Mouse (Mus musculus) heart, embryonic 11.5 days (tissue): ENCODE measurements at regions not wholly inside any gene's neighbourhood (a gene's known extent, or its start where the extent isn't known, plus 50 kb on each side); places are given as distances from the start of the nearest gene placed in this dataset.

Experiments used
- ATAC-seq: fragments of 200-750 bp; cut with Nextera tagmentation; replicated peaks from 2 replicates; pipeline ENCODE4 v1.8.0; 2017; ENCODE audit warnings: moderate library complexity; ENCODE audit not compliant: insufficient number of reproducible peaks, low FRiP score, low TSS enrichment
- H3K27ac ChIP-seq: fragments of 300-500 bp; sonication (generic); 2 replicates; pipeline ENCODE4 v1.5.1; 2014; ENCODE audit warnings: mild to moderate bottlenecking, low read depth, low read length
- H3K27me3 ChIP-seq: fragments of 300-500 bp; sonication (generic); 2 replicates; pipeline ENCODE4 v1.6.1; 2014; ENCODE audit warnings: mild to moderate bottlenecking, low read length, mixed read lengths; ENCODE audit not compliant: control insufficient read depth, insufficient read depth
- H3K36me3 ChIP-seq: fragments of 300-500 bp; sonication (generic); 2 replicates; pipeline ENCODE4 v1.6.1; 2014; ENCODE audit warnings: mild to moderate bottlenecking, low read length, moderate library complexity, mixed read lengths; ENCODE audit not compliant: control insufficient read depth, insufficient read depth
- H3K4me1 ChIP-seq: fragments of 300-500 bp; sonication (generic); 2 replicates; pipeline ENCODE4 v1.6.1; 2014; ENCODE audit warnings: low read length; ENCODE audit not compliant: control insufficient read depth, insufficient read depth
- H3K4me2 ChIP-seq: fragments of 300-500 bp; sonication (generic); 2 replicates; pipeline ENCODE4 v1.6.1; 2014; ENCODE audit warnings: mild to moderate bottlenecking, moderate library complexity
- H3K4me3 ChIP-seq: fragments of 300-500 bp; sonication (generic); 2 replicates; pipeline ENCODE4 v1.5.1; 2014; ENCODE audit warnings: low read depth, low read length
- H3K9ac ChIP-seq: fragments of 300-500 bp; sonication (generic); 2 replicates; pipeline ENCODE4 v1.6.1; 2014; ENCODE audit warnings: mild to moderate bottlenecking, low read depth, low read length, moderate library complexity
- H3K9me3 ChIP-seq: fragments of 300-500 bp; sonication (generic); replicated peaks from 2 replicates; pipeline ENCODE4 v1.6.1; 2016; ENCODE audit warnings: low read length; ENCODE audit not compliant: control insufficient read depth
- WGBS: fragments of 180-500 bp; shearing (Covaris S2); extraction: QIAGEN DNeasy Blood & Tissue Kit; methylation state at CpG from one replicate; pipeline ENCODE4 v1.1.7; 2014; ENCODE audit not compliant: insufficient replicate concordance; 5-methylcytosine and 5-hydroxymethylcytosine counted together

GRCm38 (mm10) chr2:117006846-117007245 is 114.3 kb upstream of the Spred1 start:
- no peak for ATAC-seq
- H3K9me3 ChIP-seq: no peaks in the 10 kb centered on the region
- H3K36me3 ChIP-seq: no peaks in the 10 kb centered on the region
- 88% methylated on average over 2 of the region's 2 CpGs for WGBS
- no peak overlapping the region for H3K9ac ChIP-seq
- no peaks in the 10 kb centered on the region for H3K4me1 ChIP-seq
- no peak overlapping the region for H3K27ac ChIP-seq
- no peak overlapping the region for H3K4me3 ChIP-seq
- no peaks in the 10 kb centered on the region for H3K27me3 ChIP-seq
- H3K4me2 ChIP-seq: no peak overlapping the region

- Histone ChIP-seq H3K27ac (no peak overlapping the region), H3K9me3 (no peaks in the 10 kb centered on the region), H3K4me1 (no peaks in the 10 kb centered on the region), H3K36me3 (no peaks in the 10 kb centered on the region), H3K4me3 (no peak overlapping the region), H3K27me3 (no peaks in the 10 kb centered on the region), H3K4me2 (no peak overlapping the region), H3K9ac (no peak overlapping the region)
- ATAC-seq: no peak
Measured at GRCm38 (mm10) chr2:117008922-117009321, 112.3 kb upstream of the Spred1 start.

GRCm38 (mm10) chr2:117010001-117010400 is 111.2 kb upstream of the Spred1 start:
- ATAC-seq: no peak
- Histone ChIP-seq H3K36me3 (no peaks in the 10 kb centered on the region), H3K9ac (no peak overlapping the region), H3K4me2 (no peak overlapping the region), H3K4me1 (no peaks in the 10 kb centered on the region), H3K4me3 (no peak overlapping the region), H3K9me3 (no peaks in the 10 kb centered on the region), H3K27me3 (no peaks in the 10 kb centered on the region), H3K27ac (no peak overlapping the region)
- WGBS: 81% methylated on average over 6 of the region's 6 CpGs

- H3K4me3 ChIP-seq: no peak overlapping the region
- no peaks in the 10 kb centered on the region for H3K4me1 ChIP-seq
- H3K4me2 ChIP-seq: no peak overlapping the region
- H3K9me3 ChIP-seq: no peaks in the 10 kb centered on the region
- H3K9ac ChIP-seq: no peak overlapping the region
- no peak overlapping the region for H3K27ac ChIP-seq
- ATAC-seq: no peak
- H3K36me3 ChIP-seq: no peaks in the 10 kb centered on the region
- H3K27me3 ChIP-seq: no peaks in the 10 kb centered on the region
Measured at GRCm38 (mm10) chr2:117010942-117011341, 110.2 kb upstream of the Spred1 start.

GRCm38 (mm10) chr2:117017921-117018651 is 103.1 kb upstream of the Spred1 start:
- Histone ChIP-seq H3K27me3 (no peaks in the 10 kb centered on the region), H3K36me3 (no peaks in the 10 kb centered on the region), H3K4me2 (no peak overlapping the region), H3K4me1 (peaks cover 2% of the 10 kb centered on the region; the same call in 1 of the 2 replicates), H3K4me3 (no peak overlapping the region), H3K9ac (no peak overlapping the region), H3K27ac (no peak overlapping the region), H3K9me3 (no peaks in the 10 kb centered on the region)
- 58% methylated on average over 12 of the region's 12 CpGs for WGBS
- ATAC-seq: no peak

- ATAC-seq: no peak
- no peak overlapping the region for H3K4me2 ChIP-seq
- H3K4me3 ChIP-seq: no peak overlapping the region
- no peak overlapping the region for H3K27ac ChIP-seq
- H3K36me3 ChIP-seq: no peaks in the 10 kb centered on the region
- WGBS: 36% methylated on average over 6 of the region's 6 CpGs
- no peak overlapping the region for H3K9ac ChIP-seq
- H3K27me3 ChIP-seq: no peaks in the 10 kb centered on the region
- peaks cover 2% of the 10 kb centered on the region; the same call in 1 of the 2 replicates for H3K4me1 ChIP-seq
- no peaks in the 10 kb centered on the region for H3K9me3 ChIP-seq
Measured at GRCm38 (mm10) chr2:117018917-117019538, 102.1 kb upstream of the Spred1 start.

- no peaks in the 10 kb centered on the region for H3K27me3 ChIP-seq
- H3K36me3 ChIP-seq: no peaks in the 10 kb centered on the region
- H3K4me2 ChIP-seq: no peak overlapping the region
- H3K27ac ChIP-seq: no peak overlapping the region
- no peak for ATAC-seq
- H3K9me3 ChIP-seq: no peaks in the 10 kb centered on the region
- peaks cover 2% of the 10 kb centered on the region; the same call in 1 of the 2 replicates for H3K4me1 ChIP-seq
- no peak overlapping the region for H3K4me3 ChIP-seq
- 100% methylated on average over 1 of the region's 1 CpGs for WGBS
- H3K9ac ChIP-seq: no peak overlapping the region
Measured at GRCm38 (mm10) chr2:117019552-117019951, 101.6 kb upstream of the Spred1 start.

- WGBS: 55% methylated on average over 5 of the region's 6 CpGs
Measured at GRCm38 (mm10) chr2:117021787-117022186, 99.4 kb upstream of the Spred1 start.

GRCm38 (mm10) chr2:117023436-117023835 is 97.7 kb upstream of the Spred1 start:
- Histone ChIP-seq H3K27ac (no peak overlapping the region), H3K9me3 (no peaks in the 10 kb centered on the region), H3K9ac (no peak overlapping the region), H3K4me1 (0 out of 2 replicates have a peak, but pooled peaks cover 2% of the 10 kb centered on the region), H3K27me3 (no peaks in the 10 kb centered on the region), H3K4me2 (no peak overlapping the region), H3K4me3 (no peak overlapping the region), H3K36me3 (no peaks in the 10 kb centered on the region)
- 86% methylated on average over 1 of the region's 1 CpGs for WGBS
- no peak for ATAC-seq

More at GRCm38 (mm10) chr2:117021787-117022186, 99.4 kb upstream of the Spred1 start:
- H3K4me1 ChIP-seq: peaks cover 2% of the 10 kb centered on the region; the same call in 1 of the 2 replicates
- H3K9me3 ChIP-seq: no peaks in the 10 kb centered on the region
- no peak overlapping the region for H3K27ac ChIP-seq
- H3K27me3 ChIP-seq: no peaks in the 10 kb centered on the region
- no peak overlapping the region for H3K4me2 ChIP-seq
- H3K36me3 ChIP-seq: no peaks in the 10 kb centered on the region
- ATAC-seq: no peak
- no peak overlapping the region for H3K4me3 ChIP-seq
- H3K9ac ChIP-seq: no peak overlapping the region
